9 mouse cellular contexts compared by ENCODE assay signal in genomic region chr2:84810526-84810885, GRCm38 (mm10). TPM values are rescaled to one million over a fixed set of nuclear protein-coding genes. Genes with fewer than 3 reads are reported as not detected.
DNase-seq lines count a peak whose midpoint lies in the region; ATAC-seq and TF ChIP-seq lines count a peak whose summit lies in the region.
"Had no signal": no experiment of that assay in that cellular context is flagged by ENCODE, and none has a peak within 500 bp of the region (broad histone marks: within the 10 kb centered on the region; RNA-seq: fewer than 3 reads in every experiment).

No protein-coding gene starts in this region.

- no peaks in the 10 kb centered on the region for H3K9me3 ChIP-seq in heart, embryonic 15.5 days (replicated peaks)
- H3K9me3 ChIP-seq in ES-Bruce4 (replicated peaks; ENCODE audit: control insufficient read depth, insufficient read depth, low read length, poor library complexity, severe bottlenecking): no peaks in the 10 kb centered on the region
- H3K9me3 ChIP-seq in forebrain, embryonic 14.5 days (replicated peaks; ENCODE audit: control insufficient read depth, low read length): no peaks in the 10 kb centered on the region
- H3K9me3 ChIP-seq in liver, embryonic 16.5 days (replicated peaks; ENCODE audit: control insufficient read depth, low read length): no peaks in the 10 kb centered on the region
- H3K9me3 ChIP-seq: midbrain, embryonic 12.5 days had no signal

- no peak for ATAC-seq in heart, embryonic 15.5 days (replicated peaks; ENCODE audit: insufficient number of reproducible peaks, insufficient read depth, low FRiP score, low read depth)
- peak; percentile 54; the same call in 1 of the 2 replicates for ATAC-seq in forebrain, embryonic 14.5 days
- no peak for ATAC-seq in liver, embryonic 16.5 days (ENCODE audit: low read depth)
- no peak for ATAC-seq in CD4-positive, CD25-positive, alpha-beta regulatory T cell, adult 4 months

- TF ChIP-seq CTCF in ES-Bruce4 (IDR thresholded peaks at IDR 0.05; ENCODE audit: low read depth, low read length): no peak

- 66% methylated on average over 6 of the region's 6 CpGs for WGBS in heart, embryonic 15.5 days
- 48% methylated on average over 6 of the region's 6 CpGs for WGBS in forebrain, embryonic 14.5 days
- 75% methylated on average over 6 of the region's 6 CpGs for WGBS in liver, embryonic 16.5 days (ENCODE audit: insufficient replicate concordance)

- H3K4me1 ChIP-seq in heart, embryonic 15.5 days (replicated peaks): peaks cover 22% of the 10 kb centered on the region
- peaks cover 2% of the 10 kb centered on the region for H3K4me1 ChIP-seq in ES-Bruce4 (ENCODE audit: control insufficient read depth, insufficient read depth, low read length)
- H3K4me1 ChIP-seq in forebrain, embryonic 14.5 days (ENCODE audit: control insufficient read depth, insufficient read depth, low read length): peaks cover 8% of the 10 kb centered on the region
- H3K4me1 ChIP-seq in liver, embryonic 16.5 days (ENCODE audit: control insufficient read depth, low read depth, low read length): peaks cover 54% of the 10 kb centered on the region

- H3K4me2 ChIP-seq in heart, embryonic 15.5 days: peak overlapping the region; percentile 63
- peak overlapping the region; percentile 42; the same call in 1 of the 2 replicates for H3K4me2 ChIP-seq in forebrain, embryonic 14.5 days (ENCODE audit: low read length)
- peak overlapping the region; percentile 54 for H3K4me2 ChIP-seq in liver, embryonic 16.5 days (ENCODE audit: low read depth, low read length)

- peak overlapping the region; percentile 81 for H3K27ac ChIP-seq in heart, embryonic 15.5 days
- peak overlapping the region; percentile 94 for H3K27ac ChIP-seq in ES-Bruce4 (ENCODE audit: insufficient read depth, low read length)
- H3K27ac ChIP-seq in forebrain, embryonic 14.5 days (ENCODE audit: low read depth, low read length): no peak overlapping the region
- peak overlapping the region; percentile 99 for H3K27ac ChIP-seq in liver, embryonic 16.5 days (ENCODE audit: low read length)
- H3K27ac ChIP-seq: midbrain, embryonic 12.5 days had no signal

- TF ChIP-seq EP300 in ES-Bruce4 (IDR thresholded peaks at IDR 0.05; ENCODE audit: insufficient read depth, low read depth, low read length): no peak

- H3K27me3 ChIP-seq in heart, embryonic 15.5 days: no peaks in the 10 kb centered on the region
- H3K27me3 ChIP-seq in ES-Bruce4 (ENCODE audit: control insufficient read depth, insufficient read depth, low read length, poor library complexity, severe bottlenecking): no peaks in the 10 kb centered on the region
- no peaks in the 10 kb centered on the region for H3K27me3 ChIP-seq in forebrain, embryonic 14.5 days (replicated peaks; ENCODE audit: control insufficient read depth, insufficient read depth, low read length)
- no peaks in the 10 kb centered on the region for H3K27me3 ChIP-seq in liver, embryonic 16.5 days (ENCODE audit: control insufficient read depth, insufficient read depth, low read depth, low read length)
- H3K27me3 ChIP-seq: midbrain, embryonic 12.5 days had no signal

- 0 out of 2 replicates have a peak, but pooled peaks cover 6% of the 10 kb centered on the region for H3K36me3 ChIP-seq in heart, embryonic 15.5 days
- no peaks in the 10 kb centered on the region for H3K36me3 ChIP-seq in ES-Bruce4 (ENCODE audit: control insufficient read depth, insufficient read depth, low read length, poor library complexity, severe bottlenecking)
- no peaks in the 10 kb centered on the region for H3K36me3 ChIP-seq in forebrain, embryonic 14.5 days (ENCODE audit: control insufficient read depth, insufficient read depth, low read length)
- H3K36me3 ChIP-seq in liver, embryonic 16.5 days (ENCODE audit: control insufficient read depth, insufficient read depth): peaks cover 43% of the 10 kb centered on the region
- H3K36me3 ChIP-seq: midbrain, embryonic 12.5 days had no signal

- no peak overlapping the region for H3K4me3 ChIP-seq in heart, embryonic 15.5 days
- peak overlapping the region; percentile 19; the same call in 1 of the 2 replicates for H3K4me3 ChIP-seq in ES-Bruce4 (ENCODE audit: low read depth, low read length)
- no peak overlapping the region for H3K4me3 ChIP-seq in forebrain, embryonic 14.5 days (ENCODE audit: low read depth, low read length)
- peak overlapping the region; percentile 1; the same call in 1 of the 2 replicates for H3K4me3 ChIP-seq in liver, embryonic 16.5 days (ENCODE audit: low read depth, low read length)

- no peak for TF ChIP-seq POLR2A in ES-Bruce4 (IDR thresholded peaks at IDR 0.05; ENCODE audit: insufficient read depth, low read length)

- H3K9ac ChIP-seq in heart, embryonic 15.5 days: no peak overlapping the region
- H3K9ac ChIP-seq in ES-Bruce4 (ENCODE audit: low read depth, poor library complexity, severe bottlenecking): peak overlapping the region; percentile 28; the same call in 1 of the 2 replicates
- H3K9ac ChIP-seq in forebrain, embryonic 14.5 days (ENCODE audit: low read length): no peak overlapping the region
- H3K9ac ChIP-seq in liver, embryonic 16.5 days (ENCODE audit: low read depth, low read length): peak overlapping the region; percentile 15

- no peak for DNase-seq in heart, adult 9 months (ENCODE audit: low spot score in 2 of 2)
- DNase-seq in forebrain, embryonic 14.5 days (ENCODE audit: low spot score): no peak
- no peak for DNase-seq in adrenal gland, postnatal 14 days
- DNase-seq in cerebellum, adult 18-20 months: no peak

RNA-seq across cellular contexts. Expression of gene Ube2l6, which starts 11.9 kb away (rescaled TPM):
- polyA plus RNA-seq in heart, embryonic 15.5 days (2015; fragmentation: Nextera tagmentation; extraction: Ambion mirVana): 128 and 145 TPM in 2 replicates
- polyA plus RNA-seq in ES-Bruce4 (2011; ENCODE audit: insufficient read depth, insufficient read length, low read depth, missing spikeins): 12.6 and 14.3 TPM in 2 replicates
- polyA plus RNA-seq in forebrain, embryonic 14.5 days (2014; fragmentation: Nextera tagmentation; extraction: Ambion mirVana): 21.8 and 23.7 TPM in 2 replicates
- 486 and 542 TPM in 2 replicates for polyA plus RNA-seq in liver, embryonic 16.5 days (2015; fragmentation: Nextera tagmentation; extraction: Ambion mirVana)
- polyA plus RNA-seq in CD4-positive, CD25-positive, alpha-beta regulatory T cell, adult 4 months (2017; shearing (Covaris generic)): 100 to 1,000 TPM in 1 of 2 experiments, 10 to 100 TPM in 1; 89.3 to 121 TPM
- total RNA-seq in adrenal gland, postnatal 14 days (2021): 45.6 and 48.7 TPM in 2 replicates

RNA-seq across cellular contexts. Expression of gene Smtnl1, which starts 11.9 kb away (rescaled TPM):
- 0.25 and 0.38 TPM in 2 replicates for polyA plus RNA-seq in heart, embryonic 15.5 days (2015; fragmentation: Nextera tagmentation; extraction: Ambion mirVana)
- 2.6 and 2.8 TPM in 2 replicates for polyA plus RNA-seq in ES-Bruce4 (2011; ENCODE audit: insufficient read depth, insufficient read length, low read depth, missing spikeins)
- not detected in 2 replicates for polyA plus RNA-seq in forebrain, embryonic 14.5 days (2014; fragmentation: Nextera tagmentation; extraction: Ambion mirVana)
- polyA plus RNA-seq in liver, embryonic 16.5 days (2015; fragmentation: Nextera tagmentation; extraction: Ambion mirVana): 0.47 and 0.50 TPM in 2 replicates
- not detected for polyA plus RNA-seq in CD4-positive, CD25-positive, alpha-beta regulatory T cell, adult 4 months (2017; shearing (Covaris generic))
- not detected in 2 replicates for total RNA-seq in adrenal gland, postnatal 14 days (2021)

RNA-seq across cellular contexts. Expression of gene Timm10, which starts 16.3 kb away (rescaled TPM):
- 76.6 TPM in 2 replicates for polyA plus RNA-seq in heart, embryonic 15.5 days (2015; fragmentation: Nextera tagmentation; extraction: Ambion mirVana)
- polyA plus RNA-seq in ES-Bruce4 (2011; ENCODE audit: insufficient read depth, insufficient read length, low read depth, missing spikeins): 40.8 and 47.3 TPM in 2 replicates
- polyA plus RNA-seq in forebrain, embryonic 14.5 days (2014; fragmentation: Nextera tagmentation; extraction: Ambion mirVana): 70.2 and 90.7 TPM in 2 replicates
- 27.3 and 29.8 TPM in 2 replicates for polyA plus RNA-seq in liver, embryonic 16.5 days (2015; fragmentation: Nextera tagmentation; extraction: Ambion mirVana)
- 10 to 100 TPM; 34.7 to 40.8 TPM for polyA plus RNA-seq in CD4-positive, CD25-positive, alpha-beta regulatory T cell, adult 4 months (2017; shearing (Covaris generic))
- 54.2 and 73.7 TPM in 2 replicates for total RNA-seq in adrenal gland, postnatal 14 days (2021)

RNA-seq across cellular contexts. Expression of gene Slc43a1, which starts 28.1 kb away (rescaled TPM):
- 8.6 and 11.5 TPM in 2 replicates for polyA plus RNA-seq in heart, embryonic 15.5 days (2015; fragmentation: Nextera tagmentation; extraction: Ambion mirVana)
- polyA plus RNA-seq in ES-Bruce4 (2011; ENCODE audit: insufficient read depth, insufficient read length, low read depth, missing spikeins): 11.5 and 12.3 TPM in 2 replicates
- polyA plus RNA-seq in forebrain, embryonic 14.5 days (2014; fragmentation: Nextera tagmentation; extraction: Ambion mirVana): 3.4 and 4.0 TPM in 2 replicates
- 185 and 205 TPM in 2 replicates for polyA plus RNA-seq in liver, embryonic 16.5 days (2015; fragmentation: Nextera tagmentation; extraction: Ambion mirVana)
- 1 to 10 TPM; 3.8 to 4.7 TPM for polyA plus RNA-seq in CD4-positive, CD25-positive, alpha-beta regulatory T cell, adult 4 months (2017; shearing (Covaris generic))
- 5.2 and 9.3 TPM in 2 replicates for total RNA-seq in adrenal gland, postnatal 14 days (2021)

RNA-seq across cellular contexts. Expression of gene Serping1, which starts 35.3 kb away (rescaled TPM):
- polyA plus RNA-seq in heart, embryonic 15.5 days (2015; fragmentation: Nextera tagmentation; extraction: Ambion mirVana): 45.2 and 53.2 TPM in 2 replicates
- polyA plus RNA-seq in ES-Bruce4 (2011; ENCODE audit: insufficient read depth, insufficient read length, low read depth, missing spikeins): 17.2 and 19.2 TPM in 2 replicates
- polyA plus RNA-seq in forebrain, embryonic 14.5 days (2014; fragmentation: Nextera tagmentation; extraction: Ambion mirVana): 32.1 and 32.7 TPM in 2 replicates
- 119 and 133 TPM in 2 replicates for polyA plus RNA-seq in liver, embryonic 16.5 days (2015; fragmentation: Nextera tagmentation; extraction: Ambion mirVana)
- polyA plus RNA-seq in CD4-positive, CD25-positive, alpha-beta regulatory T cell, adult 4 months (2017; shearing (Covaris generic)): not detected
- 73.1 and 93.2 TPM in 2 replicates for total RNA-seq in adrenal gland, postnatal 14 days (2021)

Comparison
In these comparisons a context has a peak if more than half of its experiments do, and no peak if none do; other contexts are left out.
1. H3K4me3 ChIP-seq: peak in ES-Bruce4 (single experiment) and liver, embryonic 16.5 days (single experiment); none in heart, embryonic 15.5 days (single experiment) and forebrain, embryonic 14.5 days (single experiment).
2. H3K9ac ChIP-seq: peak in ES-Bruce4 (single experiment) and liver, embryonic 16.5 days (single experiment); none in heart, embryonic 15.5 days (single experiment) and forebrain, embryonic 14.5 days (single experiment).
3. Peak in every context shown above with its lines, with median percentiles within 50 percentile points of each other: H3K4me2 ChIP-seq.